Mouse (Mus musculus) MEL (cell line): ENCODE measurements around the gene Vps8. TPM values are rescaled to one million over a fixed set of nuclear protein-coding genes. Genes with fewer than 3 reads are reported as not detected.
"Not testable (repeated sequence)": the region's sequence is repeated elsewhere in the genome, so short reads cannot be mapped to it uniquely, and the experiment has no call there.

ENCODE experiments used
- DNase-seq: peaks from one replicate; pipeline ENCODE4 v3.0.0; 2011; ENCODE audit warnings: low read depth, low spot score
- H3K27ac ChIP-seq: 2 replicates; pipeline ENCODE4 v1.5.1; 2012; ENCODE audit warnings: low read depth, mild to moderate bottlenecking, control low read depth, low read length, moderate library complexity; ENCODE audit not compliant: control insufficient read depth
- H3K27me3 ChIP-seq, 2 experiments: fragments of 150-350 bp in 1 of 2; sonication (generic) in 1 of 2; 2 replicates each; pipeline ENCODE4 v1.6.1; 2012; ENCODE audit warnings: low read length in 2 of 2, mild to moderate bottlenecking in 2 of 2, improper control_type of control experiment in 1 of 2, moderate library complexity in 1 of 2; ENCODE audit not compliant: insufficient read depth in 2 of 2, control insufficient read depth in 1 of 2
- H3K36me3 ChIP-seq, 2 experiments: 2 replicates each; pipeline ENCODE4 v1.6.1; 2012 to 2014; ENCODE audit warnings: low read length in 2 of 2, improper control_type of control experiment in 1 of 2, inconsistent platforms in 1 of 2, mild to moderate bottlenecking in 1 of 2; ENCODE audit not compliant: insufficient read depth in 2 of 2, control insufficient read depth in 1 of 2
- H3K4me1 ChIP-seq, 2 experiments: fragments of 150-350 bp in 1 of 2; sonication (generic) in 1 of 2; 2 replicates each; pipeline ENCODE4 v1.6.1; 2012; ENCODE audit warnings: low read length in 2 of 2, improper control_type of control experiment in 1 of 2, mild to moderate bottlenecking in 1 of 2; ENCODE audit not compliant: insufficient read depth in 2 of 2, control insufficient read depth in 1 of 2
- H3K4me3 ChIP-seq, 2 experiments: fragments of 150-350 bp in 1 of 2; sonication (generic) in 1 of 2; 2 replicates each; pipeline ENCODE4 v1.5.1; 2012; ENCODE audit warnings: low read depth in 2 of 2, low read length in 2 of 2, mild to moderate bottlenecking in 2 of 2, moderate library complexity in 2 of 2, control low read depth in 1 of 2, improper control_type of control experiment in 1 of 2; ENCODE audit not compliant: control insufficient read depth in 1 of 2, insufficient read depth in 1 of 2
- H3K79me2 ChIP-seq: 2 replicates; pipeline ENCODE4 v1.6.1; 2012; ENCODE audit warnings: mild to moderate bottlenecking, low read length, moderate library complexity; ENCODE audit not compliant: control insufficient read depth, poor library complexity, insufficient read depth
- H3K9ac ChIP-seq: 2 replicates; pipeline ENCODE4 v1.6.1; 2012; ENCODE audit warnings: low read depth, mild to moderate bottlenecking, control low read depth, low read length, moderate library complexity; ENCODE audit not compliant: control insufficient read depth, poor library complexity, severe bottlenecking
- H3K9me3 ChIP-seq: fragments of 150-350 bp; sonication (generic); replicated peaks from 2 replicates; pipeline ENCODE4 v1.6.1; 2012; ENCODE audit warnings: mild to moderate bottlenecking, low read length, improper control_type of control experiment, moderate library complexity; ENCODE audit not compliant: insufficient read depth
- E2F4 ChIP-seq: IDR thresholded peaks from 2 replicates; pipeline ENCODE4 v1.6.1; 2011; ENCODE audit warnings: low read depth, low read length, improper control_type of control experiment, borderline replicate concordance
- ETS1 ChIP-seq: IDR thresholded peaks from 2 replicates; pipeline ENCODE4 v1.6.1; 2012; ENCODE audit warnings: low read depth, mild to moderate bottlenecking, inconsistent platforms, low read length, improper control_type of control experiment, moderate library complexity
- GABPA ChIP-seq: IDR thresholded peaks from 2 replicates; pipeline ENCODE4 v1.6.1; 2012; ENCODE audit warnings: low read depth, mild to moderate bottlenecking, inconsistent platforms, low read length, improper control_type of control experiment, moderate library complexity
- GATA1 ChIP-seq: IDR thresholded peaks from 2 replicates; pipeline ENCODE4 v1.6.1; 2011; ENCODE audit warnings: low read depth, low read length, improper control_type of control experiment
- JUND ChIP-seq: IDR thresholded peaks from 2 replicates; pipeline ENCODE4 v1.6.1; 2011; ENCODE audit warnings: low read depth, mild to moderate bottlenecking, improper control_type of control experiment, low read length
- MYB ChIP-seq: IDR thresholded peaks from 2 replicates; pipeline ENCODE4 v1.6.1; 2011; ENCODE audit warnings: mild to moderate bottlenecking, low read depth, low read length, improper control_type of control experiment
- MYC ChIP-seq: IDR thresholded peaks from 2 replicates; pipeline ENCODE4 v1.6.1; 2011; ENCODE audit warnings: low read depth, mild to moderate bottlenecking, low read length, improper control_type of control experiment, moderate library complexity
- NELFE ChIP-seq: IDR thresholded peaks from 2 replicates; pipeline ENCODE4 v1.6.1; 2011; ENCODE audit warnings: low read depth, low read length, improper control_type of control experiment
- POLR2A ChIP-seq, 2 experiments: IDR thresholded peaks; 2 replicates each; pipeline ENCODE4 v1.6.1; 2011 to 2012; ENCODE audit warnings: low read length in 2 of 2, mild to moderate bottlenecking in 2 of 2, control low read depth in 1 of 2, improper control_type of control experiment in 1 of 2, low read depth in 1 of 2, moderate library complexity in 1 of 2; ENCODE audit not compliant: control insufficient read depth in 1 of 2, insufficient read depth in 1 of 2, poor library complexity in 1 of 2
- POLR2AphosphoS5 ChIP-seq: IDR thresholded peaks from 2 replicates; pipeline ENCODE4 v1.6.1; 2012; ENCODE audit warnings: low read depth, borderline replicate concordance, mild to moderate bottlenecking, inconsistent platforms, low read length, moderate library complexity, mixed read lengths
- RCOR1 ChIP-seq: IDR thresholded peaks from 2 replicates; pipeline ENCODE4 v1.6.1; 2012; ENCODE audit warnings: low read depth, mild to moderate bottlenecking, inconsistent platforms, low read length, improper control_type of control experiment
- SIN3A ChIP-seq: IDR thresholded peaks from 2 replicates; pipeline ENCODE4 v1.6.1; 2012; ENCODE audit warnings: low read length, improper control_type of control experiment, inconsistent platforms
- SMC3 ChIP-seq: IDR thresholded peaks from 2 replicates; pipeline ENCODE4 v1.6.1; 2011; ENCODE audit warnings: low read depth, low read length, improper control_type of control experiment
- USF1 ChIP-seq: IDR thresholded peaks from 2 replicates; pipeline ENCODE4 v1.6.1; 2014; ENCODE audit warnings: low read depth, mild to moderate bottlenecking, inconsistent platforms, low read length, improper control_type of control experiment, moderate library complexity
- ZC3H11A ChIP-seq: IDR thresholded peaks from 2 replicates; pipeline ENCODE4 v1.6.1; 2012; ENCODE audit warnings: low read depth, mild to moderate bottlenecking, inconsistent platforms, low read length, improper control_type of control experiment
- ZKSCAN1 ChIP-seq: IDR thresholded peaks from 2 replicates; pipeline ENCODE4 v1.6.1; 2012; ENCODE audit warnings: low read depth, mild to moderate bottlenecking, inconsistent platforms, low read length, improper control_type of control experiment, moderate library complexity
- polyA plus RNA-seq, 2 experiments: library from polyadenylated mRNA; stranded (reverse) in 1 of 2; unstranded in 1 of 2; fragments of >175 nt in 1 of 2; fragments of >200 nt in 1 of 2; gene quantifications; 2 replicates each; pipeline versions ENCODE4 v1.2.1 to v1.2.4; 2012; ENCODE audit warnings: low replicate concordance in 2 of 2, low read depth in 1 of 2; ENCODE audit not compliant: insufficient read length in 2 of 2, insufficient read depth in 1 of 2, missing spikeins in 1 of 2
- total RNA-seq: library from RNA; depleted of rRNA; stranded (reverse); fragments of 300-350 nt; gene quantifications from 2 replicates; pipeline ENCODE4 v1.2.3, GENCODE M21; 2012

Gene Vps8
- total and polyA plus RNA-seq, 3 experiments, result 10.5 to 14.0 TPM; not detected in 1

DNA sequence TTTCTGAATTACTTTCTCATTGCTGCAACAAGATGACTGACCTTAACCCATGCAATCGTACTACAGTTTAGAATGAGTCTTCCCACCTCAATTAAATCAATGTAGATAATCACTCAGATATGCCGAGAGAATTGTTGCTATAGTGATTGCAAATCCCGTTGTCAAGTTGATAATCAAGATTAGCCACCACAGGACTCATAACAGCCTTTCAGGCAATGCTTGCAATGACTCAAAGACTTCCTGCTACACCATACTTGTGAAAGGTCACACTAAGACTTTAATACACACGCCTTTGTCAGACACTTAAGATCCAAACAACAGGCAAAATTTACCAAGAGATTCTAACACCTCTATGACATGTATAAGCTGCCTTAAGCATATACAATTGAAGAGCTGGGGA, 249.0 kb downstream of the Vps8 start:
- TF ChIP-seq RCOR1 (no peak), ETS1 (no peak), GABPA (no peak), E2F4 (no peak), POLR2A (IDR thresholded peaks at IDR 0.05; ENCODE audit: control insufficient read depth in 1 of 2, insufficient read depth in 1 of 2, low read depth in 1 of 2, low read length in 2 of 2, poor library complexity in 1 of 2) (no peak), SMC3 (no peak), JUND (no peak)
- no peaks in the 10 kb centered on the region for H3K4me1 ChIP-seq
- peaks cover 0 to 4% of the 10 kb centered on the region in 2 experiments; a peak in 3 of 4 replicates for H3K27me3 ChIP-seq
- no peak overlapping the region for H3K9ac ChIP-seq
- no peak overlapping the region for H3K4me3 ChIP-seq
- DNase-seq, result no peak
- no peak overlapping the region for H3K27ac ChIP-seq
- no peaks in the 10 kb centered on the region for H3K36me3 ChIP-seq
- H3K79me2 ChIP-seq, result no peaks in the 10 kb centered on the region
- no peaks in the 10 kb centered on the region for H3K9me3 ChIP-seq

- H3K9ac ChIP-seq, H3K36me3 ChIP-seq, H3K27me3 ChIP-seq, DNase-seq, H3K79me2 ChIP-seq, H3K4me3 ChIP-seq, H3K9me3 ChIP-seq, H3K4me1 ChIP-seq, H3K27ac ChIP-seq: not testable (repeated sequence)
Measured at GRCm38 (mm10) chr16:21673046-21673445, 250.1 kb downstream of the Vps8 start.

DNA sequence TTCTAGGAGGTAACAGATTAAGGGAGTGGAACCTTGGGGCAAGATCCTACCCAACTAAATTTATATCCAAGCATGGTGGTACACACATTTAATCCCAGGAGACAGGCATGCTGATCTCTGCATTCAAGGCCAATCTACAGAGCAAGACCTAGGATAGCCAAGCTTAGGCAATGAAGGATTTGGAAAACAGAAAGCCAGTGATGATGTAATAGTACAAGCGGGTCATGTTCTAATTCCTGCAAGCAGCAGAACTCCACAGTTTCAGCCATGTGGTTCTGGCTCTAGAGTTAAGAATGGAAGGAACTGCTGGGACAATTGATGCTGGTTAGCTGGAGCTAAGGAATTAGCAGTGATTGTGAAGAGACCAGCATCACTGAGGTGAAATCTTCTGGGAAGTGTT, 250.7 kb downstream of the Vps8 start:
- H3K36me3 ChIP-seq, H3K27ac ChIP-seq, DNase-seq, H3K79me2 ChIP-seq, H3K4me1 ChIP-seq, H3K27me3 ChIP-seq, H3K4me3 ChIP-seq, H3K9me3 ChIP-seq, H3K9ac ChIP-seq: not testable (repeated sequence)

- Histone ChIP-seq H3K4me1 (no peaks in the 10 kb centered on the region), H3K79me2 (no peaks in the 10 kb centered on the region), H3K4me3 (no peak overlapping the region), H3K9ac (no peak overlapping the region), H3K9me3 (no peaks in the 10 kb centered on the region), H3K27ac (no peak overlapping the region), H3K36me3 (no peaks in the 10 kb centered on the region), H3K27me3 (peaks cover 0 to 2% of the 10 kb centered on the region in 2 experiments; a peak in 3 of 4 replicates)
- DNase-seq, result no peak
- TF ChIP-seq POLR2AphosphoS5 (no peak), USF1 (no peak), ZKSCAN1 (no peak), MYB (no peak), GATA1 (no peak), SIN3A (no peak), NELFE (no peak), ZC3H11A (no peak), GABPA (no peak), POLR2A (IDR thresholded peaks at IDR 0.05; ENCODE audit: control insufficient read depth in 1 of 2, insufficient read depth in 1 of 2, low read depth in 1 of 2, low read length in 2 of 2, poor library complexity in 1 of 2) (no peak), MYC (no peak), JUND (no peak)
- TF ChIP-seq, all 39 proteins: peak for 0
Measured at GRCm38 (mm10) chr16:21676791-21677190, 253.9 kb downstream of the Vps8 start.
